Mouse (Mus musculus) activated CD4-positive, CD25-positive, alpha-beta regulatory T cell, adult 9 weeks (primary cell): ENCODE measurements around the gene Ust. TPM values are rescaled to one million over a fixed set of nuclear protein-coding genes. Genes with fewer than 3 reads are reported as not detected.

Source experiments
- polyA plus RNA-seq: library from polyadenylated mRNA; unstranded; fragments of 100-300 nt; shearing (Covaris generic); gene quantifications from one replicate; pipeline ENCODE4 v1.2.1, GENCODE M21; 2017

Ust gene
- 0.43 TPM for polyA plus RNA-seq

GRCm38 (mm10) chr10:8518141-8519013 is at the start of gene Ust:
Gene Ust, minus strand, starts transcription at chr10:8518825.

